Mouse (Mus musculus) cerebellum, adult 18-20 months (tissue): ENCODE measurements around the gene Celf5.
A peak's percentile ranks its signal among the peaks of the same experiment; 100 is the strongest.

Experiments
- DNase-seq, 2 experiments: peaks; one replicate each; pipeline ENCODE4 v3.0.0; 2021

Celf5 gene

DNA sequence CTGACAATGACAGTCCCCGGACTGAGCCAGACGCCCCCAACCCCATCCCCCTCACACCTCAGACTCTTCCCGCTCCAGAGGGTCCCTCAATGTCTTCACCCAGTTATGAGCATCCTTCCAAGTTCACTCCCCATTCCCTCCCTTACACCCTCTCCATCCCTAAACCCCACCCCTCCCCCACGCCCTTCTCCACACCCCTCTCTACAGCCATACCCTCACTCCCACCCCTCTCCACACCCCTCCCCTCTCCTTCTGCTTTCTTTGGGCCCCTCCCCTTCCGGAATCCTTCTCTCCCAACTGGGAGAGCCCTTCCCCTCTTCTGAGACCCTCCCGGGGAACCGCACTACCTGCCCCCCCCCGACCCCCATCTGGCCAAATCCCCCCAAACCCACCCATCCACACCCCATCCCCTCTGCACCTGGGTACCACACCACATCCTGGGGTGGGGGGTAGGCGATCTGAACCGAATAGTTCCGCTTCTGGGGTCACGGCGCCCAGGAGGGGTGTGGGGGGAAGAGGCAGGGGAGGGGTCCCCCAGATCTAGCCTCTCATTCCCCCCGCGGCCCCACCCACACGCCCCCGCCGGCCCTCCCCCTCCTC, 10.0 kb downstream of the Celf5 start:
- no peak for DNase-seq

DNA sequence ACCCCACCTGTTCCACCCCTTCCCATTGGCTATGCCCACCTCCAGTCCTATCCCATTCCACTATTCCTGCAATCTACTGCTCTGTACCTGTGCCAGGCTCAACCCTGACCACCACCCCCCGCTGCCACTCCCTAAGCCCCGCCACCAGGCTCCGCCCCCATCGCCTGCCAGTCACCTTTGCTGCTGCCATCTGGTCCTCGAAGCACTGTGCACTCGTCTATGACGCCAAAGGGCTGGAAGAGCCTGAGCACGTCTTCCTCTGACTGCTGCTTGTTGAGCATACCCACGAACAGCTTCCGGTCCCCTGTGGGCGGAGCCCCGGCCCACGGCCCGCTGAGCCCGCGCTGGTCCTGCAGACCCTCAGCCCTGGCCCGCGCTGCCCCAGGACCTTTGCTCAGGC, 12.1 kb downstream of the Celf5 start:
- no peak for DNase-seq

DNA sequence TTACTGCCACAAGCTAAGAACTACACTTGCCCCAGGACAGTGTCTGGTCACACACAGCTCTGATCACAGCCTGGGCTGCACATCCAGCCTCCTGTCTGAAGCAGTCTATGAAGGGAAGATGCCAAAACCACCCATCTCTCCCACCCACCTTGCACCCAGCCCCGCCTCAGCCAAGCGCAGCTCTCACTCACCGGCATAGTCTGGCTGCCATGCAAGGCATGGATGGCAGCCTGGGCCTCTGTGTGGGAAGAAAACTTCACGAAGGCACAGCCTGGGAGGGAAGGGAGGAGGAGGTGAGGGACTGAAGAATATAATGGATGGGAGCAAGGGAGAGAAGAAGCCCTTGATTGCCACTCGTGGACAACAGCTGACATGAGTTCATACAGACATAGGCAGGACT, 13.3 kb downstream of the Celf5 start:
- DNase-seq, result no peak

GRCm38 (mm10) chr10:81467670-81468235, 14.8 kb downstream of the Celf5 start:
- peak in 1 of 2 experiments; percentile 25 for DNase-seq

GRCm38 (mm10) chr10:81466881-81467280, 15.6 kb downstream of the Celf5 start:
- peak in 1 of 2 experiments; percentile 6 for DNase-seq

DNA sequence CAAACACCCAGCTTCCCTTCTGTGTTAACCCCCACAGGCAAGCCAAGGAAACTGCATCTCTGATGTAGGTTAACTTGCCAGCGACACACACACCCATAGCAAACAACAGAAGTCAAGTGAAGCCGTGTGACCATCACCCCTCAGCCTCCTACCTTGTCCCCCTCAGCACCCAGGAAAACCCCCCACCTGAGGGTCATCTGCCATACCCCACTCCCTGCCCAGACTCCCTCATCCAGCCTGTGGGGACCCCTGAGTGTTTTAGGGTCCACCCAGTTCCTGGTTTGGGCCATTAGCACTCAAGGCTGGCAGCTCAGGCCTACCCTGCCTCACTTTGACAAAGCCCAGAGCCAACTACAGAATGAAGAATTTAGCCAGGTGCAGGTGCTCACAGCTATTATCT, 16.4 kb downstream of the Celf5 start:
- DNase-seq, result no peak

GRCm38 (mm10) chr10:81465265-81465645, 17.3 kb downstream of the Celf5 start:
- no peak for DNase-seq

GRCm38 (mm10) chr10:81464405-81465264, 17.9 kb downstream of the Celf5 start:
- peak; percentile 48 to 55 for DNase-seq

DNA sequence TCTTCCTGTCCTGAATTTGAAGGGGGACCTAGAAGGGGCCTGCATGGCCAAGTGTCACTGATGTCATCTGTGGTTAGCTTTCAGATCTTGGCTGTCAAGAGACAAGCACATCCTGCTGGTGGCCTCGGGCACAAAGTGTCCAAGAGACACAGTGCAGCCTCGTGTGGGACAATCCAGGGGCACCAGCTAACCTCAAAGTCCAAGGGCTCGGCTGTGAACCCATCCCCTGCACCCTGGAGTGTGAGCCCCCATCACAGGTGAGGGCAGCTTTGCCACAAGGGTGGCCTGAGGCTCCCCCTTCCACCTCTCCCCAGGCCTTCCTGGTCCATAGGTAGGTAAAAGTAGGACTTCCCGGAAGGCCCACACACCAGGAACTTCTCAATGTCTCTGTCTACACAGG, 19.0 kb downstream of the Celf5 start:
- no peak for DNase-seq

DNA sequence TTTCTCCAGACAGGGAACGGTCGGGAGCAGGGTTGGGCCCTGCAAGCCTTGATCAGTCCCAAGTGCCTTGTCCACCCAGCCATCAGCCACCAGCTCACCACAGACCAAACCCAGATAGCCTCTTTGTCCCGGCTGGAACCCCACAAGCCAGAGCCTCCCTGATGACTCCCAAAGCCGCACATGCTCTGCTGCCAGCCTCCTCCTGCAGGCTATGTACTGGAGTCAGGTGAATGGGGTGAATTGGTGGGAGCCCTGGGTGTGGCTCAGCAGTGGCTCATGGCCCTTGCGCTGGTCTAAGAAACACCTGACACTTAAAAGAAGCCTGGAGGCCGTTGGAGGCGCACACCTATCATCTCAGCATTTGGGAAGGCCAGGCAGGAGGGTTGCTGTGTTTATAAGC, 19.6 kb downstream of the Celf5 start:
- DNase-seq, result no peak

- no peak for DNase-seq
Observed at GRCm38 (mm10) chr10:81462415-81462804, 20.1 kb downstream of the Celf5 start.

DNA sequence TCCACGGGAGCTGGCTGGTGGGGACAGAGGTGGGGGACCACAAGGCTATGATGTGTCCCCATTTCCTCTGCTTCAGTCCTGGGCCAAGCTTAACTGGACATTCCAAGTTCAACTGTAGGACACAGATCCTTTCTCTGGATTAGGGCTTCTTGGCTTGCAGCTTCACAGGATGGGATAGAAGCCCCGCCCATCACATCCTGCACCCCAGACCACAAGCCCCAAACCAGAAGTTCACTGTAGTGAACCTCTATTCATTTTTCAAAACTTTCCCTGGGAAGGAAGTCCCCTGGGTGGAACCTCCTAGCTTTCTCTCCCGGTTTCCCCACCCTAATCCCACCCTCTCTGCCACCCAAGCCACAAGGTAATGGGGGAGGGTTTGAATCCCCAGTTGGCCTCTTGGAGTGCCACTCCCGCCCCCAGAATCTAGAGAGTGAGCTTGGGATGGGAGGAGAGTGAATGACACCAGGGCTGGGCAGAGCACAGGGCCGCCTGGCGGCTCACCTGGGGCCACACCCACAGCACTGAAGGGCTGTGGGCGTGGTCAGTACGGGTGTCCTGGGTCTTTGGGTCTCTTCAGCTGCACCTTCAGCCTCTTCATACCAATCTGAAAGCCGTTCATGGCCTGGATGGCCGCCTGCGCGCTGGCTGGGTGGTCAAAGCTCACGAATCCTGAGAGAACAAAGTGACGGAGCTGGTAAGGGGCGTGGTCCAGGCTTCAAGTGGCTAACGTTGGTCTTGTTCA, 20.7 kb downstream of the Celf5 start:
- DNase-seq, result no peak

DNA sequence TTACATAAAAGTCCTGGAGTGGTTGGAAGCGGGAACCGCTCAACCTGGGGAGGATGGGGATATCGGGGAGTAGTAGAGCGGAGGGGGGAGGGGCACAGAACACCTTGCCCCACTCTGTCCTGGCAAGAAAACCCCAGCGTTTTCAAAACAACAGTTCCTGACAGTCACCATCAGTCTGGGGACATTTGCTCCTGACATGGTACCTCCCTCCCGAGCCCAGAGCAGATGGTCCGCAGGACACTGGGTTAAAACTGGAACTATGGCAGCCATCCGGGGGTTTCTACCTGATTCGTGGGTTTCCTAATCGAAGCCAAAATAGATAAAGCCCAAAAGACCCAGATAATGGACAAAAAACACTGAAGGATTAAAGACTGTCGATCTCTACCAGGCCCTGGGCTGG, 21.6 kb downstream of the Celf5 start:
- DNase-seq, result no peak

DNA sequence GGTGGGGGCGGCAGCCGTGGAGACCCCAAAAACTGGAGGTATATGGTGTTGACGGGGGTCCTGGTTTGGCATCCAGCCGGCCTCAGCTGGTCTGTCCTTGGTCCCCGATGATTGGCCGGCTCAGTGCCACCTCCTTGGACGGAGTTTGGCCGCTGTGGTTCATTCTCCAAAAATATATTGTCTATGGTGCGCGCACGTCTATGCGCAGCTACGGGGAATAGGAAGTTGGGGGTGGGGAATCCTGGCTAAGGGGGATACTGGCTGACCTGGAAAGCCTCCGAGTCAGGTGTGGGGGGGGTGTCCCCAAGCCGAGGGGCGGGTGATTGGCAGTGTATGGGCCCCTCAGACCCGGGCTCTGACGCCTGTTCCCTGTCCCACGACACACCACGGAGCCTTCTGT, 22.0 kb downstream of the Celf5 start:
- no peak for DNase-seq

DNA sequence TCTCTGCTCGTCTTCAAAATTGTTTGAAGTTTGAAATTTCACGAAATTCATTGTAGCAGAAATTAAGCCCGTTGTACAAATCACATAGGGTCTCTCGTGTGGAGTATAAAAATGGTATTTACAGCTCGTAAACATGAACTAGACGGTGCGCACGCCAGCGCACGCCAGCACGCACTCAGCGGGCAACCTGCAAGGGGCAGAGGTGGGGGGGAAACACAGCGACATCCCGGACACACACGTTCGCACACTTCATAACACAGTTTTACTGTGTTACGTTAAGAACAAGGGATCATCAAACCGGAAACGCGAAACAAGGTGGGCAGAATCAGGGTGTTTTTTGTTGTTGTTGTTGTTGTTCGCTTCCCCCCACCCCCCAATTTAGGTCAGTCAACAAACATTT, 23.1 kb downstream of the Celf5 start:
- no peak for DNase-seq

DNA sequence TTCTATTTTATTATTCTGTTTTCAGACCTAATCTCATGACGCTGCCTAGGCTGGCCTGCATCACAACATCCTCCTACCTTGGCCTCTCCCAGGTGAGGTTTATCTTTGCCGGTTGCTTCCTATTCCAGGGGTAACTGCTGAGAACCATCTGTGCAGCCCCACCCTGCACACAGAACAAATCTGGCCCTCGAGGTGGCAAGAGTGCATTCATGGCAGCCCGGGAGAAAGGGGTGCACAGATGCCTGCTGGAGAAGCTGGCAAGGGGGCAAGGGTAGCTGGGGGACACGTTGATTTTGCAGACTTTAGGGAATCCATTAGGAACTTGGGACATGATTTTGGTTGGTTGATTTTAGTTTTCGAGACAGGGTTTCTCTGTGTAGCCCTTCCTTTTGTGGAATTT, 24.2 kb downstream of the Celf5 start:
- no peak for DNase-seq

DNA sequence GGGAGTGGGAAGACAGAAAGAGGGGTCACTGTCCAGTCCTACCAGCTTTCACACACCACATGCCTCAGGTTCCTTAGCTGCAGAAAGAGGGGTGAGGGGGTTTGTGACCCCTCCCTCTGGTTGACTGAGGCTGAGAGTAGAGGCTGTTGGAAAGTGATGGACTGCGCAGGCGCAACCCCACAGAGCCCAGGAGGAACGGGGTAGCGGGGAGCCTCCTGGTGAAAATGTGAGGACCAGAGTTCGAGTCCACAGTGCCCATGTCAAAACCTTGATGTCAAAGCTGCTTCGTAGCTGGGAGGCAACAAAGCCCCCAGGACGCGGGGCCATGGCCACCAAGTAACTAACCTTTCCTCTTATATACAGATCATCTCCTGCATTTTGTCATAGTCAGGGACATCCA, 24.9 kb downstream of the Celf5 start:
- DNase-seq, result no peak

DNA sequence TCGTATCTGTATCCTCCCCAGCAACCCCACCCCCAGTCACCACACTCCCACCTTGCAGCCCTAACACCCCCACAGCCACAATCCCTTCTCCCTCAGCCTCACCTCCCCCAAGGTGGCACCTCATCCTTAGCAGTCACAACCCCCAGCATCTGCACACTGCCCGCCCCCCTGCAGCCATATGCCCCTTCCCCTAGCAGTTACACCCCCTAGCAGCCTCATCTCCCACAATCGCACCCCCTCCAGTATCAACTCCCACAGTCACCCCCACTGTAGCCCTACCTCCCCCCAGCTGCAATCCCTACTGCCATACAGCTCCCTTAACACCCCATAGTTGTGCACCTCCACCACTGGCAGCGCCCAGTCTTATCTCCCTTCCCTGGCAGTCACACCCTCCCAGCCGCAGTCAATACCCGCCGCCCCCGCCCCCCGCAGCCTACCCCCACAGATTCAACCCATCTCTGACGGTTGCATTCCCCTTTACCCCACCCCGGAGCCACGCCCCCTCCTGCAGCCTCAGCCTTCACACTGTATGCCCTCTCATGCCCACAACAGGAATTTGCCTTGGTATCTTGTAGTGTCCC, 25.4 kb downstream of the Celf5 start:
- no peak for DNase-seq

GRCm38 (mm10) chr10:81455181-81455895, 27.2 kb downstream of the Celf5 start, which contains the start of gene Nfic:
Nfic (minus strand) TSS chr10:81455635.
- DNase-seq, result no peak

DNA sequence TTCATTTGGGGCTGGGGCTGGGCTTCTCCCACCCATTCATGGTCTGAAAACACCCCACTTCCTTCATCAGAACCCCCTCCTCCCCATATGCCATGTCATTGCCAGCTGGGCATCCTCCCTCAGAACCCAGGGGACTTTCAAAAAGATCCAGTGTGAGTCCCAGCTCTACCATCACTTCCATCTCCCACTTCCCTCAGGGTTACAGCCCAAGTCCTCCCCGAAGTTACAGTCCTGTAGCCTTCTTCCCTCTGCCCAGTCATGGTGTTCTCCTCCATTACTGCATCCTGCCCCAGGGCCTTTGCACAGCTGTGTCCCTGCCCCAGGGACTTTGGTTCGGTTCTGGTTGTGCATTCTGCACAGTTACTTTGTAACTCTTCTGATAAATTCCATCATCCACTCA, 28.4 kb downstream of the Celf5 start:
- DNase-seq, result no peak

- DNase-seq, result no peak
Observed at GRCm38 (mm10) chr10:81452947-81453288, 29.6 kb downstream of the Celf5 start.

DNA sequence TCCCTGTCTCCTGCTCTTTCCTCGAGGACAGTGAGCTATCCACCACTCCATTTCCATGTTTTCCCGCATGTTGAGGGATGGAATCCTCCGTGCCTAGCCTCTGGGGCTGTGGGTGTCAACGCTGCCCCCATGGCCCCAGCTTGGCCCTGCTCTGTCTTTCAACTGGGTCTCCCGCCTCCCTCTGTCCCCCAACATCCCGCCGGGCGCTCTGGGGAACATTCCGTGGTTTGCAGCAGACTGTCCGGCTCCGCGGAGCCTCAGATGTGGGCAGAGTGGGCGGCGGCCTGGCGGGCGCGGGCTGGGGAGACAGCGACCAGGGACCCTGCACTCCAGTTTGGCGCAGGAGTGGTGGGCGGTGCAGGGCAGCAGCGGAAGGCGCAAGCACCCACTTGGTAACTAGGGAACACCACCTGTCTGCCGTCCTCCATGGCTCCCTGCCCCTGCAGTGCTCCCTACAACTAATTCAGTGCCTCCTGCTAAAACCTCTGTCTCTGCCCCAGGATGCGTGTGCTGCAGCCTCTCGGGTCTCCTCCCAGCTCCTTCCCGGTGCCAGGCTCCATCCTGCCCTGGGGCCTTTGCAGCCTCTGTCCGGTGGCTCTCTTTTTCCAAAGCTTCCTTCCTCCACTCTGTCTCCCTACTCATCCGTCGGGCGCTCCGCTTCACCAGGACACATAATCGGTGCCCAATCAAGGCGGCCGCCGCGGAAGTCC, 30.1 kb downstream of the Celf5 start:
- no peak for DNase-seq
